Mouse (Mus musculus) C3H10T1/2 (cell line): ENCODE measurements around the gene Arr3. TPM values are rescaled to one million over a fixed set of nuclear protein-coding genes. Genes with fewer than 3 reads are reported as not detected.

Experiments
- polyA plus RNA-seq, 2 experiments: library from polyadenylated mRNA; unstranded; fragments of >200 nt; fragmentation: generic; extraction: Trizol; gene quantifications; one replicate each; pipeline ENCODE4 v1.2.1; 2012; ENCODE audit warnings: missing spikeins in 2 of 2

Arr3 gene
- polyA plus RNA-seq: not detected

GRCm38 (mm10) chrX:100605314-100605713 is at the start of gene Arr3:
Gene Arr3, plus strand, starts transcription at chrX:100605497.

GRCm38 (mm10) chrX:100571951-100572350 is 33.3 kb upstream of the Arr3 start, which contains the start of gene Awat1:
Gene Awat1, plus strand, starts transcription at chrX:100572251.

GRCm38 (mm10) chrX:100594791-100595190 is 10.5 kb upstream of the Arr3 start, which contains the start of gene P2ry4:
Gene P2ry4, minus strand, starts transcription at chrX:100594869.

GRCm38 (mm10) chrX:100625546-100625801 is 20.2 kb downstream of the Arr3 start, which contains the start of gene Kif4:
Gene Kif4, plus strand, starts transcription at chrX:100625737.

GRCm38 (mm10) chrX:100625802-100626793 is 20.8 kb downstream of the Arr3 start, which contains the start of gene Pdzd11:
Gene Pdzd11, minus strand, starts transcription at chrX:100626568.

Other genes with a start within 250 kb of the Arr3 start
- gene Otud6a, start 176.5 kb upstream of the Arr3 start, polyA plus RNA-seq: not detected
- under 1 TPM; 0.47 to 0.60 TPM for gene Awat2, start 162.8 kb upstream of the Arr3 start, polyA plus RNA-seq
- 10 to 100 TPM; 13.2 to 67.3 TPM for gene Igbp1, start 111.2 kb upstream of the Arr3 start, polyA plus RNA-seq
- not detected for gene Dgat2l6, start 80.7 kb upstream of the Arr3 start, polyA plus RNA-seq
- not detected for gene Awat1, start 33.2 kb upstream of the Arr3 start, polyA plus RNA-seq
- gene P2ry4, start 10.6 kb upstream of the Arr3 start, polyA plus RNA-seq: not detected
- 10 to 100 TPM in 1 of 2 experiments, 1 to 10 TPM in 1; 1.8 to 16.5 TPM for gene Kif4, start 20.2 kb downstream of the Arr3 start, polyA plus RNA-seq
- gene Pdzd11, start 21.1 kb downstream of the Arr3 start, polyA plus RNA-seq: 10 to 100 TPM; 52.5 to 70.1 TPM
- gene Gdpd2, start 124.4 kb downstream of the Arr3 start, polyA plus RNA-seq: 10 to 100 TPM in 1 of 2 experiments, under 1 TPM in 1; 0.19 to 33.8 TPM
- gene Dlg3, start 162.2 kb downstream of the Arr3 start, polyA plus RNA-seq: 1 to 10 TPM in 1 of 2 experiments, under 1 TPM in 1; 0.57 to 7.7 TPM